Mouse (Mus musculus): ENCODE measurements at regions not wholly inside any gene's neighbourhood (a gene's known extent, or its start where the extent isn't known, plus 50 kb on each side); places are given as distances from the start of the nearest gene placed in this dataset.

GRCm38 (mm10) chr5:106044878-106045585 is 168.7 kb downstream of the Zfp326 start:
- no peak for DNase-seq

GRCm38 (mm10) chr5:106038321-106038720 is 162.0 kb downstream of the Zfp326 start:
- no peak for DNase-seq

GRCm38 (mm10) chr5:106036176-106036575 is 159.8 kb downstream of the Zfp326 start:
- DNase-seq = no peak

GRCm38 (mm10) chr5:106032956-106033355 is 156.6 kb downstream of the Zfp326 start:
- DNase-seq = no peak

- no peak for DNase-seq
These were observed 150.5 kb downstream of the Zfp326 start for GRCm38 (mm10) chr5:106026861-106027260.

- no peak for DNase-seq
These were observed 128.0 kb downstream of the Zfp326 start for GRCm38 (mm10) chr5:106004292-106004917.

- DNase-seq = no peak
These were observed 127.2 kb downstream of the Zfp326 start for GRCm38 (mm10) chr5:106003321-106004291.

- no peak for DNase-seq
These were observed 126.0 kb downstream of the Zfp326 start for GRCm38 (mm10) chr5:106002330-106002729.

- DNase-seq = no peak
These were observed 117.9 kb downstream of the Zfp326 start for GRCm38 (mm10) chr5:105994218-105994617.

- DNase-seq = no peak
These were observed 116.8 kb downstream of the Zfp326 start for GRCm38 (mm10) chr5:105993066-105993760.

GRCm38 (mm10) chr5:105990777-105991176 is 114.4 kb downstream of the Zfp326 start:
- DNase-seq = no peak

- peak; percentile 40 for DNase-seq
These were observed 110.0 kb downstream of the Zfp326 start for GRCm38 (mm10) chr5:105986401-105986800.

GRCm38 (mm10) chr5:105983131-105983530 is 106.8 kb downstream of the Zfp326 start:
- no peak for DNase-seq

- no peak for DNase-seq
These were observed 100.4 kb downstream of the Zfp326 start for GRCm38 (mm10) chr5:105976746-105977145.

- no peak for DNase-seq
These were observed 99.7 kb downstream of the Zfp326 start for GRCm38 (mm10) chr5:105976076-105976475.

- no peak for DNase-seq
These were observed 99.1 kb downstream of the Zfp326 start for GRCm38 (mm10) chr5:105975275-105976011.

GRCm38 (mm10) chr5:105974576-105975177 is 98.3 kb downstream of the Zfp326 start:
- DNase-seq = no peak

Data from right cerebral cortex, postnatal 14 days (tissue).